Mouse (Mus musculus) cortical plate, adult 2 months (tissue): Measurements from ENCODE around the gene Vasp. TPM values are rescaled to one million over a fixed set of nuclear protein-coding genes. Genes with fewer than 3 reads are reported as not detected.

Experiments
- H3K27ac ChIP-seq: fragments of 200-500 bp; 2 replicates; pipeline ENCODE4 v1.5.1; 2012; ENCODE audit warnings: low read length, control low read depth, inconsistent platforms; ENCODE audit not compliant: insufficient read depth
- H3K4me1 ChIP-seq: fragments of 200-500 bp; 2 replicates; pipeline ENCODE4 v1.6.1; 2011; ENCODE audit warnings: low read length; ENCODE audit not compliant: control insufficient read depth, insufficient read depth
- H3K4me3 ChIP-seq: fragments of 200-500 bp; 2 replicates; pipeline ENCODE4 v1.5.1; 2011; ENCODE audit warnings: mild to moderate bottlenecking, low read length, control low read depth; ENCODE audit not compliant: insufficient read depth
- CTCF ChIP-seq: fragments of 200-500 bp; IDR thresholded peaks from 2 replicates; pipeline ENCODE4 v1.5.1; 2011; ENCODE audit warnings: mild to moderate bottlenecking, control low read depth, low read length; ENCODE audit not compliant: insufficient read depth; ENCODE audit errors: extremely low read depth
- POLR2A ChIP-seq: fragments of 200-500 bp; IDR thresholded peaks from 2 replicates; pipeline ENCODE4 v1.6.1; 2011; ENCODE audit warnings: mild to moderate bottlenecking, low read length, control low read depth; ENCODE audit not compliant: insufficient read depth; ENCODE audit errors: extremely low read depth
- polyA plus RNA-seq: library from polyadenylated mRNA; depleted of rRNA; stranded (reverse); fragments of >200 nt; gene quantifications from 2 replicates; pipeline ENCODE4 v1.2.3, GENCODE M21; 2012

Vasp gene
- polyA plus RNA-seq, 1 experiment = 16.5 TPM

DNA sequence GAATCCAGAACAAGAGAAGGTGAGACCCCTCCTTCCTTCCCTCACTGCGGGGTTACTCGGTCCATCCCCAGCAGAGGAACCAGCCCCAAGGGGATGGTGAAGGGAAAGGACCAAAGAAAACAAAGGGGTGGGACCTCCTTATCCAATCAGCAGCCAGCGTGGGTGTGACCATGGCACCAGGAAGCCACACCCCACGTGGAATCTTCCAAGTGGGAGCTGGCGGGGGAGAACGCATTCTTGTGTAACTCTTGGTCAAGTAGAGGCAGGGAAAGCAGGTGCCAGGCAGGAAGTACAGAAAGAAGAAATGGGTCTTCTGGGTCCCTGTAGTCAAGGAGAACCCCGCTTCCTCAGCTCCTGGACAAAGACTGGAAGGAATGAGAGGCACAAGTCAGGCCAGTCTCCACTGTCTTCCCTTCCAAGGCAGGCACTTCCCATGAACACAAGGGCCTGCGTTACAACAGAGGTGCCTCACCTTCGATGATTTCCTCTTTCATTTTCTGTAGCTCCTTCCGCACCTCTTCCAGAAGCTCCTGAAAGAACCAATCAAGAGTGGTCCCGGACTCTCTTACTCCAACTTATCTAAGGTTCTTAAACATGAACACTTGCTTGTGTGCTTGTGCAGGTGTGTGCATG is 14.1 kb downstream of the Vasp start:
- TF ChIP-seq CTCF = no peak
- TF ChIP-seq POLR2A = no peak
- Histone ChIP-seq H3K27ac (no peak overlapping the region), H3K4me3 (no peak overlapping the region), H3K4me1 (no peaks in the 10 kb centered on the region; the same call in 1 of the 2 replicates)

DNA sequence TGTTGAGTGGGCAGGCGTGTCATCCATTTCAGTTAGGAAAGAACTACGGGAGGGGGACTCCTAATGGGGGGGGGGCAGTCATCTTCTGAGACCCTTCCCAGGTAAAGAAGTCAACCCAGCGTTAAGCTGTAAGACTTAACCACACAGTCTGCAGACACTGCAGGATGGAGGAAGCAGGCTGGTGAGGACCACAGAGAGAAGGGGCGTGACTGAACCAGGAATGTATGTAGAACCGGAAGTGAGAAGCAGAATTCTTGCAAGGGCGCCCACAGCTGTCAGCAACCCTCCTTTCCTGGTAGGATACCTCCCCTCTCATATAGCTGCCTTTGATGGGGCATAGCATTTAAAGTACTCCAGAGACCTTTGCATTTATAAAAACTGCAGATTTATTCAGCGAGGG is 15.1 kb downstream of the Vasp start:
- TF ChIP-seq POLR2A (no peak), CTCF (no peak)
- no peak overlapping the region for H3K4me3 ChIP-seq

DNA sequence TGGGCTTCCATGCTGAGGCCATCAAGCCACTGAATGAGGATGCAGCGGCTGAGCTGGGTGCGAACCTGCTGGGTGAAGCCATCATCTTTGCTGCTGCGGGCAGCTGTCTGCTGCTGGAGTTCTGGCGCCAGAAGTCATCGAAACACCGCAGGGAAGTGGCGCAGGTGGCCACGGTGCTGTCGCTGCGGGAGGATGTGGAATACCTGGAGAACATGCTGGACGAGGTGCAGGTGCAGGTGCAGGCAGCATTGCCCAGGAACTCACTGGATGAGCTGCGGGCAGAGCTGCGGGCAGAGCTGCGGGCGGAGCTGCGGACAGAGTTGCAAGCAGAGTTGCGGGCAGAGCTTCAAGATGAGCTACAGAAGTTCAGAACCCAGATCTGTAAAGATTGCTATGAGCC is 16.2 kb downstream of the Vasp start:
- Histone ChIP-seq H3K27ac (no peak overlapping the region), H3K4me1 (no peaks in the 10 kb centered on the region; the same call in 1 of the 2 replicates), H3K4me3 (no peak overlapping the region)
- TF ChIP-seq CTCF (no peak), POLR2A (no peak)

More for the DNA sequence above, 15.1 kb downstream of the Vasp start:
- Histone ChIP-seq H3K27ac (no peak overlapping the region), H3K4me1 (no peaks in the 10 kb centered on the region; the same call in 1 of the 2 replicates)

- no peak overlapping the region for H3K4me3 ChIP-seq
- no peaks in the 10 kb centered on the region; the same call in 1 of the 2 replicates for H3K4me1 ChIP-seq
- TF ChIP-seq POLR2A (no peak), CTCF (no peak)
- H3K27ac ChIP-seq = no peak overlapping the region
These were observed 18.2 kb downstream of the Vasp start for GRCm38 (mm10) chr7:19253437-19253836.

DNA sequence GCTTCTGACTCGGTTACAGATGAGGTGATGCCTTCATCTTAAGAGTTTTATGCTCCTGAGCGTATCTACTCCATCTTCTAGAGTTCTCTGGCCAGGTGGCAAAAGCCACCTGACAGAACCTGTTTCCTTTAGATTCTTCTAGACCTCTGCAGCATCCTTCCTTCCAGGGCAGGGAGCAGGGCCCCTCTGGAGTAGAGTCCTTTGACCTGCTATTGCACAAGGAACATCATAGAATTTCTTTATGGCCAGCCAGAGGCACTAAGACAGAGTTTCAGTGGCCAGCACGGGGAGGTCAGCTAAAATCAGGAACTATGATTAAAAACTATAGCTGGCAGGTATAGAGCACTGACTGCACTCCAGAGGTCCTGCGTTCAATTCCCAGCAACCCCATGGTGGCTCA is 19.5 kb downstream of the Vasp start:
- TF ChIP-seq CTCF (no peak), POLR2A (no peak)
- Histone ChIP-seq H3K4me3 (no peak overlapping the region), H3K27ac (no peak overlapping the region), H3K4me1 (no peaks in the 10 kb centered on the region)

DNA sequence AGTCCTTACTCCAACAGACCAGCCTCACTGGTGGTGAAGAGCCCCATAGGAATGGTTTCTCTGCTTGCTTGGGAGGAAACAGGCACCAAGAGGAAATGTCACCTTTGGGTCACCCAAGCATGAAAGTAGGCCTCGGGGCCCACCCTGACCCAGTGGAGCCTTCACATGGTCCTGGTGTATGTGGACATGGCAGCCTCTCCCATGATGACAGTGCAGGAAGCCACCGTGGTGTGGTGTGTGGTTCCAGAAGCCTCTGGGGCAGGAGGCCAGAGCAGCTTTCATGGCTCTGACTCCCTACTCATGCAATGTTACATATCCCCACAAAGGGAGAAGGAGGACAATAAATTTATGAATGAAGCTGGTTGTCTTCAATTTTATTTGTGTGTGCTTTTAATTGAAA is 24.1 kb downstream of the Vasp start:
- H3K4me3 ChIP-seq = no peak overlapping the region
- no peaks in the 10 kb centered on the region for H3K4me1 ChIP-seq
- H3K27ac ChIP-seq = no peak overlapping the region
- TF ChIP-seq CTCF = no peak
- TF ChIP-seq POLR2A = no peak

DNA sequence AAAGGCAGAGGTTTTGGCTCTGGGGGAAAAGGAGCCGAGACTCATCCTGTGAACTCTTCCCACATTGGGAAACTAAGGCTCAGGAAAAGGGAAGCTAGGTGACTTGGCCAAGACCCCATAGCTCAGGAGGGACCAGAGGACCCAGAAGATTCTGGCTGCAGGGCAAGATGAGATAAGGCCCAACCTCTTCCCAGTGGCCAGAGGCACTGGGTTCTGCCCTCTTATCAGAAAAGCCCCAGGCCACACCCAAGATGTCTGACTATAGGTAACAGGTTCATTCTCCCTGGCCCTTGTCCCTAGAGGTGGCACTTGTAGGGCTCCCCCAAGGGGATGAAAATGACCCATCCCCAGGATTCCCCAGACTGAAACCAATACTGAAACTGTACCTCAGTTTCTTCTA is 24.8 kb downstream of the Vasp start:
- H3K27ac ChIP-seq = no peak overlapping the region
- TF ChIP-seq CTCF (no peak), POLR2A (no peak)
- H3K4me1 ChIP-seq = no peaks in the 10 kb centered on the region
- H3K4me3 ChIP-seq = no peak overlapping the region

DNA sequence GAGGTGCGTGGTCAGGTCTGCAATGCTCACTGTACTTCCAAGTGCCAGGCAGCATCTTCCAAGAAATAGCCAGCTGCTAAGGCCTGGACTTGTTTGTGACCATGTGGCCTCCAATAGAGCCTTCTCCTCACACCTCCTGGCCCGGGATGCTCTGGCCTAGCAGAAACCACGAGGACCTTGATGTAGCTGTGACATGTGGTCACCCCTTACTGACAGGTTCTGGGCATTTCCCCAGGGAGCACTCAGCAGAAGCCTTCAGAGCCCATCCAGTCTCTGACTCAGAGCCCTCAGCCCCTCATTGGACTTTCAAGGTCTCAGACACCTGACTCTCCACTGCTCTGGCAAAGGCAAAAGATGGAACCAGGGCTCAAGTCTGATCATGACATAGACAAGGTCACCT is 26.5 kb downstream of the Vasp start:
- H3K4me3 ChIP-seq = no peak overlapping the region
- TF ChIP-seq POLR2A = no peak
- no peak for TF ChIP-seq CTCF
- no peaks in the 10 kb centered on the region for H3K4me1 ChIP-seq
- H3K27ac ChIP-seq = no peak overlapping the region

DNA sequence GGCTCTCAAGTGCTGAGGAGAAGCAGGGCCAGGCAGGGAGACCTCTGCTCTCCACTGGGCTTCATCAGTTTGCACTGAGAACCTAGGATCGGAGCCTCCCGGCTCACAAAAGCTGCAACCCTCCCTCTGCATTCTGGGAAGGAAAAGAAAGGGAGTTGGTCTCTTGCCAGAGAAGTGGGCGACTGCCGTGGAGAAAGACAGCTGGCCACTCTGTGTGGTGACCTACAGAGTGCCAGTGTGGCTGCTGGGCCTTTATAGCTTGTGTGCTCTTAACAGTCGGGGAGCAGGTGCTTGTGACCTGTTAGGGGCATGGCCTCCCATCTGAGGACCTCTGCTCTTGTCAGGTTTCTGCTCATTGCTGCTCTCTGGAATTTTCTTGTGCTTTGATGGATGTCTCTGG is 27.8 kb downstream of the Vasp start:
- H3K27ac ChIP-seq = no peak overlapping the region
- TF ChIP-seq POLR2A = no peak
- no peak for TF ChIP-seq CTCF
- H3K4me3 ChIP-seq = no peak overlapping the region
- H3K4me1 ChIP-seq = no peaks in the 10 kb centered on the region

DNA sequence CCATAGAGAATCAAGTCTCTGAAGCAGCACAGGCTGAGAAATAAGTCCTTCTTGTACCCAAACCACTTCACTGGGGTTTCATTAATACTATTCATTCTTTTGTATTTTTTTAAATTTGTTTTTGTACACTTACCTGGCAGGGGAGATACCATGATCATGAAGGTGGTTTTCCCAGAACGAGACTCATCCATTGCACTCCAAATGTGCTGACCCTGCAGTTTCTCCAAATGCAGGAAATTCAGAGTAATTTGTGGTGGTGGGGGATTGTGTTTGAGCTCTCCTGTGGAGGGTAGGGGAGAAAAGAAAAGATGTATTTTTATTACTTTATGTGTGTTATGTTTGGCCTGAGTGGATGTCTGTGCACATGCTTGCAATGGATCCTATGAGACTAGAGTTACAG is 29.6 kb downstream of the Vasp start:
- TF ChIP-seq POLR2A (no peak), CTCF (no peak)
- H3K4me3 ChIP-seq = no peak overlapping the region
- no peak overlapping the region for H3K27ac ChIP-seq
- H3K4me1 ChIP-seq = no peaks in the 10 kb centered on the region

- TF ChIP-seq CTCF (no peak), POLR2A (no peak)
- H3K4me1 ChIP-seq = no peaks in the 10 kb centered on the region
- H3K4me3 ChIP-seq = no peak overlapping the region
- no peak overlapping the region for H3K27ac ChIP-seq
These were observed 30.6 kb downstream of the Vasp start for GRCm38 (mm10) chr7:19240905-19241463.
